Mouse (Mus musculus) erythroblast, embryonic 14.5 days (primary cell): ENCODE data around the gene Bmf. TPM values are rescaled to one million over a fixed set of nuclear protein-coding genes. Genes with fewer than 3 reads are reported as not detected.

Experiments
- H3K27me3 ChIP-seq: 2 replicates; pipeline ENCODE4 v1.6.1; 2012; ENCODE audit warnings: inconsistent platforms; ENCODE audit not compliant: control insufficient read depth
- H3K36me3 ChIP-seq: 2 replicates; pipeline ENCODE4 v1.6.1; 2012; ENCODE audit warnings: mild to moderate bottlenecking, inconsistent platforms; ENCODE audit not compliant: control insufficient read depth
- H3K4me1 ChIP-seq: 2 replicates; pipeline ENCODE4 v1.6.1; 2012; ENCODE audit warnings: inconsistent platforms; ENCODE audit not compliant: control insufficient read depth
- H3K4me3 ChIP-seq: replicated peaks from 2 replicates; pipeline ENCODE3; 2012; ENCODE audit warnings: moderate library complexity, mild to moderate bottlenecking, inconsistent platforms
- H3K9me3 ChIP-seq: 2 replicates; pipeline ENCODE4 v1.6.1; 2012; ENCODE audit warnings: low read length, inconsistent platforms, mixed read lengths; ENCODE audit not compliant: control insufficient read depth
- GATA1 ChIP-seq: IDR thresholded peaks from 2 replicates; pipeline ENCODE4 v1.6.1; 2012; ENCODE audit warnings: low read length, inconsistent platforms, mixed read lengths
- TAL1 ChIP-seq: IDR thresholded peaks from 3 replicates; pipeline ENCODE4 v1.6.1; 2012; ENCODE audit warnings: low read length, inconsistent platforms, mixed read lengths
- polyA plus RNA-seq: library from polyadenylated mRNA; stranded (reverse); fragments of >175 nt; gene quantifications from 2 replicates; pipeline ENCODE4 v1.2.3, GENCODE M21; 2012

Gene Bmf
- polyA plus RNA-seq, 1 experiment = 0.18 TPM

DNA sequence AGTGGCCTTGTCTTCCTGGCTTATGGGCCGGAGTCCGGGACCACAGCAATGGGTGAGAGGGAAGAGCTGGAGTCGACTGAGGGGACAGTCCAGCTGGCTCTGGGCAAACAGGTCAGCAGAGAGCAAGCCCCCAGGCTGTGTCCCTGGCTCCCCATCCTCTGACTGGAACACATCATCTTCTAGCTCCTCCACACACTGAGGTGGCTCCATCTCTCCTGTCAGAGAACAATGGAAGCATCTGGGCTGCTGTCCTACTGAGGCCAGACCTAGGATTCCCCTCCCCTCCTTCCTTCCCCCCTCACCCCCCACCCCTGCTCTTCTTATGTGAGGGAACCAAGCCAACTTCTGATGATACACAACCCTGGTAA lies 2.7 kb downstream of the Bmf start:
- peaks cover 63% of the 10 kb centered on the region for H3K27me3 ChIP-seq
- H3K9me3 ChIP-seq = no peaks in the 10 kb centered on the region
- peaks cover 10% of the 10 kb centered on the region for H3K4me1 ChIP-seq
- no peak overlapping the region for H3K4me3 ChIP-seq
- TF ChIP-seq GATA1 (no peak), TAL1 (no peak)
- no peaks in the 10 kb centered on the region for H3K36me3 ChIP-seq

DNA sequence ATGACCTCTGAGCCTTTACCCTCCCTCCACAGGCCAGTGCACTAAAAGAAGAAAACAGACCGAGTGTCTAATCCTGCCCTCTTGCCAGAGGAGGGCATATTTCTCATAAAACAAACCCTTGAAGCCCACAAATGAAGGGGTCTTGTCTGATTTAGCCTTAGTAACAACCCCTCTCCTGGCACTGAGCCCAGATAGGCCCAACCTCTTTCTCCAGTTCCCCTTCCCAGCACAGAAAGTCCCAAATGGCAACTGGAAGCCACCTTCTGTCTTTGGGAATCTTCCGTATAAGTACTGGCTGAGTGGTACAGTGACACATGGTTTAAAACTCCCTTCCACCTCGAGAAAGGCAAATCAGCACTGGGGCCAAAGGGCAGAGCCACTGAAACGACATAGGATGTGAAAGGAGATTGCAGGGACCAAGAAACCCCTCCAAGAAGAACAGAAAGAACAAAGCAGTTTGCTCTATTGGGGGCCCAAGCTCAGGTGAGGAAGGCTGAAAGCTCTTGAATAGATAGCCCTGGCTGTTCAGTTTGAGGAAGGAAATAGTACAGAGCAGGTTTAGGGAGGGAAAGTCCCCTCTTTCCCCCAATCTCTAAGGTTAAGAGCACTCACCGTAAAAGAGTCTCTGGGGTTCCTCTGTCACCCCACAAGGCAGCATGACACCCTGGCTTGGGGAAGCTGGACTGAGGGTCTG lies 3.2 kb downstream of the Bmf start:
- Histone ChIP-seq H3K4me1 (peaks cover 10% of the 10 kb centered on the region), H3K36me3 (no peaks in the 10 kb centered on the region), H3K9me3 (no peaks in the 10 kb centered on the region), H3K27me3 (peaks cover 59% of the 10 kb centered on the region), H3K4me3 (no peak overlapping the region)
- TF ChIP-seq TAL1 (no peak), GATA1 (no peak)

DNA sequence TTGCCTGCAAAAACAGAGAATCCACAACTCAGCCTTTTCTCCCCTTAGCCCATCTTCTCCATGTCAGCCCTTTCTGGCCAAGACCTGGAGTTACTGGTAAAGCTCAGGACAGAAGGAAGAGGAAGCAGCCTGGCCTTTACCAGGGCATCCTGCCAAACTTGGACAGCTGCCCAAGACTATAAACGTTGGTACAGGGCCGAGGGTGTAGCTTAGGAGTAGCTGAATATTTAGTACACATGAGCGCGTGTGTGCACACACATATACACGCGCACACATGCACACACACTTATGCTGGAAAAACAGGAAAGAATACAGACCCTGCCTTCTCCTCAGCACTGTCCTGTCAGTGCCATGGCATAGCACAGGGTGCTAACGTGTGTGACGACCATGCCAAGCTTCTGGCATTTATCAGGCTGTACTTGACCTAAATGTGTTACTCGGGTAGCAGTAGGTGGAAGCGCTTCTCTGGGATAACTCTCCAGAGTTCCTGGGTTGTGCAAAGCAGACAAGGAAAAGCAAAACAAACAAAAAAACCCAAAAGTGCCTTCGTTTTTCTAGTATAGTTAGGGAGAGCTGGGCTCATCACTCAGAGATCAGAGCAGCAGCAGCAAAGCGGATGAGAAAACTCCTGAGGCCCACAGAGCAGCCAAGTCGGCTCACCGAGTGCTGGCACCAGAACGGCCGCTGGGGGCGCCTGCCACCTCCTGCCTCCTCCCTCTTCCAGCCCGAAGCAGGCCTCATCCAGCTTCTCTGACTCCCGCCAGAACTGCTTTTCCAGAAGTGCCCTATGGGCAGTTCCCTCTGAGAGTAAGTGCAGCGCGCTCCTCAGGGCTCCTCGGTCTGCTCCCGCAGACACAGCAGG lies 4.0 kb downstream of the Bmf start:
- Histone ChIP-seq H3K4me3 (no peak overlapping the region), H3K9me3 (no peaks in the 10 kb centered on the region), H3K27me3 (peaks cover 54% of the 10 kb centered on the region), H3K4me1 (peaks cover 10% of the 10 kb centered on the region), H3K36me3 (no peaks in the 10 kb centered on the region)
- TF ChIP-seq GATA1 (no peak), TAL1 (no peak)

DNA sequence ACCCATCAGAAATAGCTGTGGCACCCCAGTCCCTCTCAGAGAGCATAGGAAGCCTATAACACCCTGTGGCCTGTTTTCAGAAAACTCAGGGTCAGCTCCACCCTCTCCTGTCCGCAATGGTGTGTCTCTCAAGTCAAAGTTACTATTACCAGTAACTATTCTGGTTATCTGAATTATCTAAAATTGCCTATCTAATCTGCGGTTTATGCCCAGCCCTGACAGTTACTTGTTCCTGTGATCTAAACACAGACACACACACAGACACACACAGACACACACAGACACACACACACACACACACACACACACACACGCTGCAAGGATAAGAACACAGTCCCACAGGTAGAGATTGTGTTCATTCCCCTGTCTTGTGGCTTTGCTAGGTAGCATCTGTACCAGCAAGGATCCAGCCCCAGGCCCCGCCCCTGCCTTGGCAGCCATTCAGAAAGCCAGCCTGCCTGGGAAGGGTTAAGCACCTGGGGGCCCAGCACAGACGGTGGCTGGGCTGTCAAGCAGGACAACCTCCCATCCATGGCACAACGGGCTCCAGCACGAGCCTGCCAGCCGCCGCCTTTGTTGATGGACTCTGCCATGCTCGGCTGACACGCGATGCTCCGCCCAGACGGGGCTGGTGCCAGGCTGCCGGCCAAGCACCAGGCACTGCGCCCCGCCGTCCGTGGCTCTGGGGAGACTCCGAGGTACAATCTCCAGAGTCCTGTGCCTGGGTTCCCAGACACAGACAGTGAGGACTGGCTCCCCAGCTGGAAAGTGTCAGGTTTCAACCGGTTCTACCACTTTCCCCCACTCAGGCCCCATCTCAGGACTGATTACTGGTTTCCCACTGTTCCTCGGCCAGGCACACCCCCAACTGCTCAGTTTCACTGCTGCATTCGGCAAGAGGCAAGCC lies 5.3 kb downstream of the Bmf start:
- Histone ChIP-seq H3K27me3 (peaks cover 42% of the 10 kb centered on the region), H3K4me1 (peaks cover 6% of the 10 kb centered on the region), H3K9me3 (no peaks in the 10 kb centered on the region), H3K36me3 (no peaks in the 10 kb centered on the region), H3K4me3 (no peak overlapping the region)
- no peak for TF ChIP-seq TAL1
- TF ChIP-seq GATA1 = no peak

DNA sequence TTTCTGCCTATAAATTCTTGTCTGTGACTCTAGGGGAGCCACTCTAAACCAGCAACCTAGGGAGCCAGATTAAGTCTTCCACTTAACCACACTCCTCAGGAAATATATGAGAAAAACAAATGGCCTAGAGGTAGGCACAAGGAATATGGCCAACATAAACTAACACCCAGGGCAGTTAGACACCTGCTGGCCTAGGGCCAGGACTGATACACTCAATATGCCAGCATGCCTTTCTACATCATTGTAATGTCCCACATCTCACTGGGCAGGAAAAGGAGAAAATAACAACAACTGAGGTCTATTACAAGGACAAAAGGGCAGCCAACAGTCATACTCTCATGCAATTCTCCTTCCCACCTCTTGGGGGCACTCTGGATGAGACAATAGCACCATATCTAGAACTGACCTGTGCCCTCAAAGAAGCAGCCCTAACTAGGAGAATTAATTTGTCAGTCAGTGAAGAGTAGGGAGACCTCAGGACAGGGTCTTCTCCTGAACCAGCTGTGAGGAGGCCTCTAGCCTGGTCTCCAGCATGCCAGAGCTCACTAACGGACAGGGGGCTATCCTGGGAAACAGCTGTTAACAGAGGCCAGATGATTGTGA lies 6.4 kb downstream of the Bmf start:
- no peaks in the 10 kb centered on the region for H3K9me3 ChIP-seq
- peaks cover 31% of the 10 kb centered on the region for H3K27me3 ChIP-seq
- TF ChIP-seq GATA1 = no peak
- TF ChIP-seq TAL1 = no peak
- H3K36me3 ChIP-seq = no peaks in the 10 kb centered on the region
- H3K4me3 ChIP-seq = no peak overlapping the region
- peaks cover 6% of the 10 kb centered on the region for H3K4me1 ChIP-seq

DNA sequence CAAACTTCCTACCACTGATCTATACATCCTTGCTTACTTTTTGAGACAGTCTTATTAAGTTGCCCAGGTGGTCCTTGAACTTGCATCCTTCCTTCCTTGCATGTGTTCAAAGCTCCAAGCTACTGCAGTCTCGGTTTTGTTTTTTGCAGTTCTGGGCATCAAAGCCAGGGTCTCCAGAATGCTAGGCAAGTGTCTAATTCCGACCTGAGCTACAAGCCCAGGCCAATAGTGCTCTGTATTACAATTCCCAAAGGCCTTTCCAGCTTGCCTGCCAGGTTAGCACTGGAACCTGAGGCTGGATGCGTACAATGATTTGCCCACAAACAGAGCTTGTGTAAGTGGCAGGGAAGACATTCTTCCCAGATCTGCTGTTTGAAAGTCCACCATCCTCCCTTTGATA lies 7.8 kb downstream of the Bmf start:
- TF ChIP-seq GATA1 (no peak), TAL1 (no peak)
- Histone ChIP-seq H3K27me3 (peaks cover 20% of the 10 kb centered on the region), H3K4me1 (peaks cover 6% of the 10 kb centered on the region), H3K4me3 (no peak overlapping the region), H3K36me3 (no peaks in the 10 kb centered on the region), H3K9me3 (no peaks in the 10 kb centered on the region)

DNA sequence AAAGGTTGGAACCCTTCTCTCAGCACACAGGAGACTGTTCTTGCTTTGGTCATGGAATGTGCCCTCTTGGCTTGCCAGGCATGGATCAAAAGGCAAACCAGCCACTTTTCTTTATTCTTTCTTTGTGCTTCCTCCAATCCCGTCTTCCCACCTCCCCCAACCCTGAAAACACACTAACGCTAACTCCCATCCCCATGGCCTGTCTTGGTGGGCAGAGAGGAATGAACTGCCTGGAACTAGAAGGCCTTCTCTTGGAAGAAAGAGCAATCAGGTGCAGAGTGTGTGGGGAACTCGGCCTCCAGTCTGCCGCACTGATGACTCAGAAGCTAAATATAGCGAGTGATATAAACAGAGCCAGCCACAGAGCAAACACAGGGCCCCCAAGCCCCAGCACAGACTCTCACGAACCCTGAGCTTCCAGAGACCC lies 8.8 kb downstream of the Bmf start:
- H3K36me3 ChIP-seq = no peaks in the 10 kb centered on the region
- H3K9me3 ChIP-seq = no peaks in the 10 kb centered on the region
- peaks cover 11% of the 10 kb centered on the region for H3K27me3 ChIP-seq
- H3K4me1 ChIP-seq = peaks cover 6% of the 10 kb centered on the region
- no peak for TF ChIP-seq TAL1
- TF ChIP-seq GATA1 = no peak
- H3K4me3 ChIP-seq = no peak overlapping the region

DNA sequence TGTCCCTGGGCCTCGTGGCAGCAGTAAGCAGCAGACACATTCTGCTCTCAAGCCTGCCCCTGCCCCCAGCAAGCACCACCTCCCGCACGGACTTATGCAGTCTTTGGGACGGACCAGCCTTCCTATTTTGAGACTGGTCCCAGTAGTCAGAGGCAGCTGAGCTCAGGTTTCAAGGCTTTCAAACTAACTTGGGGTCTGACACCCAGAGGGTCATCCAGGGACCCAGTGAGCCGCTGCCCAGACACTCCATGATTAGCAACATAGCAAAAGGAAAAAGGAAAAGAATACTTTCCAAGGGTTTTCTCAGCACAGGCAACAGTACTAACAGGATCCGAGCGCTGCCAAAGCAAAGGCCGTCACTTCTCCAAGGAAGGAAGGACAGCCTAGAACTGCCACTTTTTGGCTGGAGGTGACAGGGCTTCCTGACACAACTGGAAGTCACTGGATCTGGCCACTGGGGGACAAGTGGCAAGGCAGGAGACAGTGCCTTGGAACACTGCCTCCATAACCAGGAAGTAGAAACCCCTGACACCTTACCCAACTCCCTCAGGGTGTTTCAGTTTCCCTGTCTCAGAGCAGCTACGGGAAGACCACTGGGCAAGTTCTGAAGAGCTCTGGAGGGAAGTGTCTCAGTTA lies 9.5 kb downstream of the Bmf start:
- H3K4me3 ChIP-seq = no peak overlapping the region
- H3K4me1 ChIP-seq = peaks cover 6% of the 10 kb centered on the region
- H3K27me3 ChIP-seq = peaks cover 6% of the 10 kb centered on the region
- no peak for TF ChIP-seq TAL1
- H3K36me3 ChIP-seq = no peaks in the 10 kb centered on the region
- H3K9me3 ChIP-seq = no peaks in the 10 kb centered on the region
